Mouse (Mus musculus) megakaryocyte-erythroid progenitor cell, adult 5 weeks (primary cell): ENCODE results near the gene 1700021F05Rik. TPM values are rescaled to one million over a fixed set of nuclear protein-coding genes. Genes with fewer than 3 reads are reported as not detected.

Experiments
- polyA plus RNA-seq: library from polyadenylated mRNA; stranded (reverse); fragments of >175 nt; gene quantifications from 2 replicates; pipeline ENCODE4 v1.2.3, GENCODE M21; 2012

1700021F05Rik gene
- polyA plus RNA-seq, result 11.3 and 11.5 TPM in 2 replicates

GRCm38 (mm10) chr10:43540442-43541152 is at the start of gene 1700021F05Rik:
Gene 1700021F05Rik, minus strand, starts transcription at chr10:43540994.

GRCm38 (mm10) chr10:43577997-43578331 is 37.2 kb upstream of the 1700021F05Rik start, which contains the start of gene Cd24a:
Gene Cd24a, plus strand, starts transcription at chr10:43578284.

GRCm38 (mm10) chr10:43523931-43524330 is 16.9 kb downstream of the 1700021F05Rik start, which contains the start of gene Gm9803:
Gene Gm9803, plus strand, starts transcription at chr10:43524084.

GRCm38 (mm10) chr10:43478751-43479435 is 61.9 kb downstream of the 1700021F05Rik start, which contains the start of gene Bend3:
Gene Bend3, plus strand, starts transcription at chr10:43478831.

Other genes with a start within 250 kb of the 1700021F05Rik start
- gene Bend3, start 62.2 kb downstream of the 1700021F05Rik start, polyA plus RNA-seq, result 9.6 and 10.8 TPM in 2 replicates
- gene Gm9803, start 16.9 kb downstream of the 1700021F05Rik start, polyA plus RNA-seq, result 38.1 and 53.3 TPM in 2 replicates
- gene Cd24a, start 37.3 kb upstream of the 1700021F05Rik start, polyA plus RNA-seq, result 153 and 185 TPM in 2 replicates